Mouse (Mus musculus) adrenal gland, postnatal 10 days (tissue): Measurements from ENCODE around the gene Arnt2. TPM values are rescaled to one million over a fixed set of nuclear protein-coding genes. Genes with fewer than 3 reads are reported as not detected.

Source experiments
- DNase-seq: peaks from one replicate; pipeline ENCODE4 v3.0.0; 2021; ENCODE audit warnings: mixed read lengths
- long read RNA-seq, 2 experiments: library from polyadenylated mRNA; stranded (forward); transcript quantifications; one replicate each; pipeline ENCODE4 v2.0.0; 2021
- total RNA-seq, 2 experiments: library from RNA; stranded (reverse); gene quantifications; 2 replicates each; pipeline ENCODE4 v1.2.3; 2021

Arnt2 gene
- 10 to 100 TPM; 26.6 to 27.5 TPM for total RNA-seq
- long read RNA-seq, experiment 1, partial matches to known transcripts: 0 of 6 reads
- long read RNA-seq, experiment 1, other reads (novel, unspliced or antisense): 6 of 6 reads
- long read RNA-seq, experiment 2, full-length matches to known transcripts: 4 of 10 reads
- long read RNA-seq, experiment 2, partial matches to known transcripts: 0 of 10 reads
- long read RNA-seq, experiment 2, other reads (novel, unspliced or antisense): 6 of 10 reads

- peak; percentile 60 for DNase-seq
These were observed at the start of gene Arnt2 for GRCm38 (mm10) chr7:84409896-84410521. TSS of gene Arnt2 (minus strand) at chr7:84410176.

- no peak for DNase-seq
These were observed 41.7 kb upstream of the Arnt2 start for GRCm38 (mm10) chr7:84451681-84452080.

- DNase-seq: no peak
These were observed 39.1 kb upstream of the Arnt2 start for GRCm38 (mm10) chr7:84449066-84449465.

- DNase-seq: no peak
These were observed 38.5 kb upstream of the Arnt2 start for GRCm38 (mm10) chr7:84448512-84448911.

- DNase-seq: no peak
These were observed 37.9 kb upstream of the Arnt2 start for GRCm38 (mm10) chr7:84447740-84448435.

GRCm38 (mm10) chr7:84447060-84447459, 37.1 kb upstream of the Arnt2 start:
- DNase-seq: peak; percentile 66

GRCm38 (mm10) chr7:84442343-84442911, 32.5 kb upstream of the Arnt2 start:
- no peak for DNase-seq

- DNase-seq: no peak
These were observed 29.6 kb upstream of the Arnt2 start for GRCm38 (mm10) chr7:84439606-84440005.

- DNase-seq: no peak
These were observed 24.9 kb upstream of the Arnt2 start for GRCm38 (mm10) chr7:84434901-84435300.

- DNase-seq: no peak
These were observed 22.2 kb upstream of the Arnt2 start for GRCm38 (mm10) chr7:84432151-84432550.

- no peak for DNase-seq
These were observed 17.2 kb upstream of the Arnt2 start for GRCm38 (mm10) chr7:84427221-84427620.

- peak; percentile 43 for DNase-seq
These were observed 14.9 kb upstream of the Arnt2 start for GRCm38 (mm10) chr7:84424670-84425385.

GRCm38 (mm10) chr7:84421753-84422152, 11.8 kb upstream of the Arnt2 start:
- DNase-seq: no peak

GRCm38 (mm10) chr7:84421291-84421665, 11.3 kb upstream of the Arnt2 start:
- no peak for DNase-seq

GRCm38 (mm10) chr7:84420581-84421290, 10.8 kb upstream of the Arnt2 start:
- no peak for DNase-seq

GRCm38 (mm10) chr7:84417441-84417840, 7.5 kb upstream of the Arnt2 start:
- no peak for DNase-seq

GRCm38 (mm10) chr7:84412570-84412969, 2.6 kb upstream of the Arnt2 start:
- DNase-seq: no peak

GRCm38 (mm10) chr7:84409241-84409895, 608 bp downstream of the Arnt2 start:
- DNase-seq: peak; percentile 56

- no peak for DNase-seq
These were observed 1.7 kb downstream of the Arnt2 start for GRCm38 (mm10) chr7:84408282-84408681.

GRCm38 (mm10) chr7:84403371-84403770, 6.6 kb downstream of the Arnt2 start:
- no peak for DNase-seq
